Mouse (Mus musculus): ENCODE data around the gene Pla2g4e.
A peak's percentile ranks its signal among the peaks of the same experiment; 100 is the strongest.

DNA sequence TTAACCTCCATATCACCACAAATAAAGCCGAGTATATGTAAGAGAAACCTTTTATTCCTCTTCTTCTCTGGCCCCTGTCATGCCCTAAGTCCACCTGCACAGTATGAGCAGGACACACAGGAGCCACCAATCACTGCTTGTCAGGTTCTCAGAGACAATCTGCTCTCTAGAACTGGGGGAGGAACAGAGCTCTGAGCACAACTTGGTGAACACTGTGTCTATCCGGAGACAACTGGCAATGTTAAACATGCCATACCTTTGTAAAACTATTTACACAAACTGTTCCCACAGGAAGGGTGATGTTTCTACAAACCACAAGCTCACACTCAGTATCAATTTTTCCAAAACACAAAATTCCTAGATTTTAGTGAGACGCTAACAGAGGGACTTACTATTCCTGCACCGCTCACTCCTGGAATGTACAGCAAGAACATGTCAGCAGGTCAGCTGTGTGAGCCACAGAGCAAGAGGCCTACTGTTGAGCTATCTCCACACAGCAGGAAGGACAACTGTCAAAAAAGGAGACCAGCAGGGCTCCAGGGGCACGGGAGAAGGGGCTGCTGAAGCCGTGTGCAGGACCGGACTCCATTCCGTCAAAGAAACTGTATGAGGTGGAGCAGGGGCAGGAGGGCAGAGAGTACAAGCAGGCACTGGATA lies 115.8 kb downstream of the Pla2g4e start:
- TF ChIP-seq CTCF (IDR thresholded peaks at IDR 0.05): no peak
- 0 out of 2 replicates have a peak, but pooled peaks have one; percentile 34 for TF ChIP-seq EP300 (IDR thresholded peaks at IDR 0.05; ENCODE audit: insufficient read depth, low read depth, low read length)

Measured in heart, adult 2 months (tissue).